Mouse (Mus musculus): ENCODE measurements around the gene Insr. TPM values are rescaled to one million over a fixed set of nuclear protein-coding genes. Genes with fewer than 3 reads are reported as not detected.
A peak's percentile ranks its signal among the peaks of the same experiment; 100 is the strongest.

The Insr gene
- polyA plus RNA-seq, 1 experiment: 0.75 TPM

DNA sequence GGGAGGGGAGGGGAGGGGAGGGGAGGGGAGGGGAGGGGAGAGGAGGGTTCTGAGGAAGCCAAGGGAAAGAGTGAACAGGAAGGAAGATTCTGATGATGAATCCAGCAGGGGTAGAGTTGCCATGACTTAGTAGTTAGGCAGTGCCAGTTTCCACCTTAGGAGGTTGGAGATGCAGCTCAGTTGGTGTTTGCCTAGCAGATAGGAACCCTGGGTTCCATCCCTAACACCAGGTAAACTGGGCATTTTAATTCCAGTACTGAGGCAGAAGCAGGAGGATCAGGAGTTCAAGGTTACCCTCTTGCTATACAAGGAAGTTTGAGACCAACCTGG lies 56.8 kb downstream of the Insr start:
- Histone ChIP-seq H3K9me3 (no peaks in the 10 kb centered on the region), H3K27me3 (replicated peaks) (no peaks in the 10 kb centered on the region), H3K4me1 (peaks cover 88% of the 10 kb centered on the region), H3K36me3 (replicated peaks; ENCODE audit: low read length) (peaks cover 14% of the 10 kb centered on the region), H3K4me3 (replicated peaks) (peak overlapping the region; percentile 69)
- TF ChIP-seq GATA1 (IDR thresholded peaks at IDR 0.05; ENCODE audit: borderline replicate concordance, low read length) (no peak), FLI1 (IDR thresholded peaks at IDR 0.05; ENCODE audit: low read length) (no peak)

DNA sequence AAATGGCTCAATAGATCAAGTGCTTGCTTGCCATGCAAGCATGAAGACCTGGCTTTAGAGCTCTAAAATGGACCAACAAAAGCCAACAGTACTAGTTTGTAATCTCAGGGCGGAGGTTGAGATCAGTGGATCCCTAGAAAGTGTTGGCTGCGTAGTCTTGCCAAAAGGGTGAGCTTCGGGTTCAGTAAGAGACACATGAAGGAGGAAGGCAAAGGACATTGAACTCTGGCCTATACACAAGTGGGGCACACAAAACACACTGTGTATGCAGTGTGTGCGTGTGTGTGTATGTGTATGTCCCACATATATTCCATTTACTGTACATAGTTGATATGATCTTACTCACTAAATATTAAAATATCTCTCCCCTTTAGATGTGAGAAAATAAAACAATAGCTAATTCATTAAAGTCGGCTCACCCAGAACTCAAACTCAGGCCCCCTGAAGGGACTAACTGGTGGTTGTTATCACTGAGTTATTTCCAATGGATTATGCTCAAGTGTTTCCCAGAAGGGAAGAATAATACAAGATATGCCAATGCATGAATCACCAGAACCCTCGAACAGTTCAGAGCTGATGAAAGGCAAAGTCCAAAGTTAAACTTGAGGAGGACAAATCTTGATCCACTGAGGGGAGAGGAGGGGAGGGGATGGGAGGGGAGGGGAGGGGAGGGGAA lies 57.3 kb downstream of the Insr start:
- no peaks in the 10 kb centered on the region for H3K27me3 ChIP-seq (replicated peaks)
- peaks cover 9% of the 10 kb centered on the region for H3K36me3 ChIP-seq (replicated peaks; ENCODE audit: low read length)
- peaks cover 89% of the 10 kb centered on the region for H3K4me1 ChIP-seq
- no peak for TF ChIP-seq GATA1 (IDR thresholded peaks at IDR 0.05; ENCODE audit: borderline replicate concordance, low read length)
- TF ChIP-seq FLI1 (IDR thresholded peaks at IDR 0.05; ENCODE audit: low read length): no peak
- H3K9me3 ChIP-seq: no peaks in the 10 kb centered on the region
- peak overlapping the region; percentile 93 for H3K4me3 ChIP-seq (replicated peaks)

DNA sequence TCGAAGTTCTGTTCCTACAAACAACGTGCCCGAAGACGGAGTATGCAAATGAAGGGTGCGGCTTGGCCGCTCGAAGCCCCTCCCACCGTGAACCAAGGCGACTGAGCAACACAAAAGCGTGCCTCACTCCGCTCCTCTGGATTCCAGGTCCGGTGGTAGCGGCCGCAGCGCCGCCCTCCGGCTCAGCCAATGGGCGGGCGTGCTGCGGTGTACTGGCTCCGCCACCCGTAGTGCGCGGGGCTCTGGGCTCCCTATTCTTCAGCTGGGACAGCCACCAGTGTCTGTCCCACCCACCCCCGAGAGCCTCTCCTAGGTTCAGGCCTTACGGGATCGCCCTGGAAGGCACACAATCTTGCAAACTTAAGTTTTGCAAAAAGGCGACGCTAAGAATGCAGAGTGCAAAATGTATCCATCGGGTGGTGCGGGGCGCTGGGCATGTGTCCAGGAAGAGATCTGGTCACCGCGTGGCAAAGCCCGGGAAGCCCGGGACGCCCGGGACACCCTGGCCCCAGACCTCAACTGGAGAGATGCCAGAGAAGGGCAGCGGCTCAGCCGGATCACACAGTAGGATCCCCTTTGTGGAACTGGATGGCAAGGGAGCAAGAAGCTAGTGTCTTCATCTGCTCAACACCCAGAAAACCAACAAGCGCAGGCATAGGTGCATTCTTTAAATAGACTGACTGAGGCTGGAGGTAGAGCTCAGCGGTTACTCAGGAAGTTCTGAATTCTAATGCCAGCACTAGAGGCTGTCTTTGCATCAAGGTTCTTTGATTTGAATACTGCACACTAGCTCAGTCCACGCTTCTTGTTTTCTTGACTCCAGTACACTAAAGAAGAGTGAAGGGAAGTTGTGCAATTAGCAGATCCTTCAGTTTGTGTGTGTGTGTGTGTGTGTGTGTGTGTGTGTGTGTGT lies 58.1 kb downstream of the Insr start:
- peaks cover 2% of the 10 kb centered on the region for H3K36me3 ChIP-seq (replicated peaks; ENCODE audit: low read length)
- peak overlapping the region; percentile 93 for H3K4me3 ChIP-seq (replicated peaks)
- peaks cover 91% of the 10 kb centered on the region for H3K4me1 ChIP-seq
- TF ChIP-seq FLI1 (IDR thresholded peaks at IDR 0.05; ENCODE audit: low read length) (no peak), GATA1 (IDR thresholded peaks at IDR 0.05; ENCODE audit: borderline replicate concordance, low read length) (no peak)
- no peaks in the 10 kb centered on the region for H3K9me3 ChIP-seq
- H3K27me3 ChIP-seq (replicated peaks): no peaks in the 10 kb centered on the region

DNA sequence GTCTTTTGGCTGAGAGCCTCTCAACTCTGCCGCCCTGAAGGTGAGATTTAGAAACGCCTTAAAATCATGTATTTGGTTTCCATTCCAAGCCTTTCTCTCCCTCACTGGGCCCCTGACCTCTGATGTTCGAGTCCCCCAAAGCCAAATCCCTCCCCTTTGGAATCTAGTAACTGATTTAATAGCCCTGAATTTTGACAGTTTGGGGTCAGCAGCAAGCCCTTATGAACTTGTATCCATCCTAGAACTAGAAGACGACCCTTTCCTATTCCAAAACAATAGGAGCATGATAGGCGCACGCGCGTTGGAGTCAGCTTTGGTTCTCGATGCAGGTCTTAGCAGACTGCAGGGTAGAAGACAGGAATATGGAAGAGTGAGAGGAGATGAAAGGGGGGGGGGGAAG lies 58.9 kb downstream of the Insr start:
- peaks cover 2% of the 10 kb centered on the region for H3K36me3 ChIP-seq (replicated peaks; ENCODE audit: low read length)
- no peaks in the 10 kb centered on the region for H3K9me3 ChIP-seq
- TF ChIP-seq FLI1 (IDR thresholded peaks at IDR 0.05; ENCODE audit: low read length) (no peak), GATA1 (IDR thresholded peaks at IDR 0.05; ENCODE audit: borderline replicate concordance, low read length) (no peak)
- H3K4me3 ChIP-seq (replicated peaks): peak overlapping the region; percentile 93
- H3K27me3 ChIP-seq (replicated peaks): no peaks in the 10 kb centered on the region
- H3K4me1 ChIP-seq: peaks cover 94% of the 10 kb centered on the region

DNA sequence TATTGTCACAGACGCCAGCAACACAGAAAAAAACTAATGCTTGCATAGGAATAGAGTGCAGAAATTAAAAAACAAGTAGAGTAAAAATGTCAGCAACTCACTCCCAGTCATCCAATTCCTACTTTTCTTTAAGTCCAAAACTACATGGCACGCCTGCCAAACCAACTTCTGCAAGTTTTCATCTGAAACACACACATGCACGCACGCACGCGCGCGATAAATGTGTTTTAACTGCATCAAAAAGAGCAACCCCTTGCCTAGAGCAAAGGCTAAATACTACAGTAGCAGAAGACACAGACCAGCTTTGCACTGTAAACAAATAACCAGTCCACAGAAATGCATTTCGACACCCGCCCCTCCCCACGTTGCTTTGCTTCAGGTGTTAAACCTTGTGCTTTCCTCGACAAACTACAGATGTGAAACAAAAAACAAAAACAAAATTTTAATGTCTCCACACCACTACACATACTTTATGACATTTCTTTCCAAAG lies 59.5 kb downstream of the Insr start:
- no peak for TF ChIP-seq FLI1 (IDR thresholded peaks at IDR 0.05; ENCODE audit: low read length)
- TF ChIP-seq GATA1 (IDR thresholded peaks at IDR 0.05; ENCODE audit: borderline replicate concordance, low read length): no peak
- peaks cover 4% of the 10 kb centered on the region for H3K36me3 ChIP-seq (replicated peaks; ENCODE audit: low read length)
- peaks cover 94% of the 10 kb centered on the region for H3K4me1 ChIP-seq
- H3K4me3 ChIP-seq (replicated peaks): no peak overlapping the region
- no peaks in the 10 kb centered on the region for H3K9me3 ChIP-seq
- H3K27me3 ChIP-seq (replicated peaks): no peaks in the 10 kb centered on the region

DNA sequence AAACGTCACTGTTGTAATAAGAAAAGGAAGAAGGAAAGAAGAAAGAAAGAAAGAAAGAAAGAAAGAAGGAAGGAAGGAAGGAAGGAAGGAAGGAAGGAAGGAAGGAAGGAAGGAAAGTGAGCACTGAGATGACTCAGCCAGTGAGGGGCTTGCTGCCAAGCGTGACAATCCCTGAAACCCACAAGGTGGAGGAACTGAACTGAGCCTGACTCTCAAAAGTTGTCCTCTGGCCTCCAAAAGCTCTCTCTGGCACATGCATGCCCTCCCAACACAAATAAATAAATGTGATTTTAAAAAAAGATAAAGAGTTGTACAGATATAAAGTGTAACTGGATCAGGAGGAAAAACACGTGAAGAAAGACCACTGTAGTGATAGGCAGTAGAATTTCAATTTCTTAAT lies 60.2 kb downstream of the Insr start:
- Histone ChIP-seq H3K9me3 (no peaks in the 10 kb centered on the region; the same call in 1 of the 2 replicates), H3K27me3 (replicated peaks) (no peaks in the 10 kb centered on the region), H3K4me1 (peaks cover 94% of the 10 kb centered on the region), H3K36me3 (replicated peaks; ENCODE audit: low read length) (peaks cover 7% of the 10 kb centered on the region), H3K4me3 (replicated peaks) (no peak overlapping the region)
- TF ChIP-seq GATA1 (IDR thresholded peaks at IDR 0.05; ENCODE audit: borderline replicate concordance, low read length) (no peak), FLI1 (IDR thresholded peaks at IDR 0.05; ENCODE audit: low read length) (no peak)

DNA sequence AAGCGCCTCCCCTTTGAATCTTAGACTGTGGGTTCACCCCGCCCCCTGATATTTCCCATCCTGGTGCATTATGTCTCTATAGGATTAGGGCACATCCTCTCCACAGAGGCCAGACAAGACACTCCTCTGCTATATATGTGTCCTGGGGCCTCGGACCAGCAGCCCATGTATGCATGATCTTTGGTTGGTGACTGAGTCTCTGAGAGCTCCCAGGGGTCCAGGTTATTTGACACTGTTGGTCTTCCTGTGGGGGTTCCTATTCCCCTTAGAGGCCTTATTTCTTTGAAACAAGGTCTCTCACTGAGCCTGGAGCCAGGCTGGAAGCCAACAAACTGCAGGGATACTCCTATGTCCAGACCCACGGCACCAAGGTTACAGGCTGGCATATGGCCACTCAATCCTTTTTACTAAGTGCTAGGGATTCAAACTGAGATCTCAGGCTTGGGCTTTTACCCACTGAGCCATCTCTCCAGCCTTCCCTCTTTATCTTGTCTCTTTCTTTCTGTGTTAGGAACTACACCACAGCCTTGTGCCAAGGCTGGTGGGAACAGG lies 62.8 kb downstream of the Insr start:
- H3K36me3 ChIP-seq (replicated peaks; ENCODE audit: low read length): peaks cover 23% of the 10 kb centered on the region
- peaks cover 86% of the 10 kb centered on the region for H3K4me1 ChIP-seq
- H3K9me3 ChIP-seq: no peaks in the 10 kb centered on the region; the same call in 1 of the 2 replicates
- no peak for TF ChIP-seq FLI1 (IDR thresholded peaks at IDR 0.05; ENCODE audit: low read length)
- no peak for TF ChIP-seq GATA1 (IDR thresholded peaks at IDR 0.05; ENCODE audit: borderline replicate concordance, low read length)
- H3K27me3 ChIP-seq (replicated peaks): no peaks in the 10 kb centered on the region
- H3K4me3 ChIP-seq (replicated peaks): peak overlapping the region; percentile 46

DNA sequence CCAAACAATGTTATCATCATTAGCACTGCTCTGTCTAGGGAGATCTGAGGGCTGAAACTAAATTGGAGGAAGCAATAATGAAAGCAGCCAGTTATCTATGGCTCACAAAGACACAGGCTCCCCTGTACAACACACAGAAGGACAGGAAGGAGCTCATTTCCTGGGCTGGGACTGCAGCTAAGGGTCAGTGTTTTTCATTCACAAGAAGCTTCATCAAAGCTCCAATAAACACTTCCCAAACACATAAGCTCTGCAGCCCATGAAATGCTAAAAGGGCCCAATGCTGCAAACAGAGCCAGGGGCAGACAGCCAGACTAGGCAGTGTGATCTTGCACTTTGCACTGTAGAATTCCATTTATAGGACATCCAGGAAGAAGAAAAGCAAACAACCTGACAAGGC lies 63.9 kb downstream of the Insr start:
- TF ChIP-seq GATA1 (IDR thresholded peaks at IDR 0.05; ENCODE audit: borderline replicate concordance, low read length): peak; percentile 6; the same call in 1 of the 3 replicates
- no peak for TF ChIP-seq FLI1 (IDR thresholded peaks at IDR 0.05; ENCODE audit: low read length)
- H3K27me3 ChIP-seq (replicated peaks): no peaks in the 10 kb centered on the region

DNA sequence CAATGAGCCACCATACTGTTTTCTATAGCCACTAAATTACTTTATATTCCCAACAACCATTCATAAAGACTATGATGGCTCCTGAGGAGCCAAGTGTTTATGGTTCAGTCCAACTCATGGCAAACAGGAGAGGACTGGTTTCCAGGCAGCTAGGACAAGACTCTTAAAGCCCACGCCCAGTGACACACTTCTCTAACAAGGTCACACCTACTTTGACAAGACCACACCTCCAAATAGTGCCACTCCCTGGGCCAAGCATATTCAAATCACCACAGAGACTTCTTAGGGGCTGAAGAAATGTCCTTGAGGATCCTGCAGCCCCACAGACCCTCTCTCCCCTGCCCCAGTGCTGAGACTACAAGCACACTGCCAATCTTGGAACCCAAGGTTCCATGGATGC lies 64.8 kb downstream of the Insr start:
- peaks cover 43% of the 10 kb centered on the region for H3K36me3 ChIP-seq (replicated peaks; ENCODE audit: low read length)
- TF ChIP-seq FLI1 (IDR thresholded peaks at IDR 0.05; ENCODE audit: low read length): no peak
- no peak for TF ChIP-seq GATA1 (IDR thresholded peaks at IDR 0.05; ENCODE audit: borderline replicate concordance, low read length)
- H3K4me3 ChIP-seq (replicated peaks): no peak overlapping the region
- H3K4me1 ChIP-seq: peaks cover 88% of the 10 kb centered on the region
- no peaks in the 10 kb centered on the region for H3K27me3 ChIP-seq (replicated peaks)
- no peaks in the 10 kb centered on the region; the same call in 1 of the 2 replicates for H3K9me3 ChIP-seq

More for the DNA sequence above, 63.9 kb downstream of the Insr start:
- Histone ChIP-seq H3K4me3 (replicated peaks) (peak overlapping the region; percentile 89), H3K36me3 (replicated peaks; ENCODE audit: low read length) (peaks cover 34% of the 10 kb centered on the region), H3K4me1 (peaks cover 90% of the 10 kb centered on the region), H3K9me3 (no peaks in the 10 kb centered on the region; the same call in 1 of the 2 replicates)

Measured in megakaryocyte, embryonic 14.5 days (primary cell).